Mouse (Mus musculus) midbrain, embryonic 14.5 days (tissue): ENCODE measurements around the gene Tmem121b. TPM values are rescaled to one million over a fixed set of nuclear protein-coding genes. Genes with fewer than 3 reads are reported as not detected.

Experiments used
- ATAC-seq: fragments of 200-750 bp; cut with Nextera tagmentation; 2 replicates; pipeline ENCODE4 v1.8.0; 2017; ENCODE audit warnings: moderate number of reproducible peaks, moderate library complexity; ENCODE audit not compliant: low FRiP score, low TSS enrichment
- DNase-seq: peaks from one replicate; pipeline ENCODE4 v3.0.0-alpha.2; 2015
- H3K27ac ChIP-seq: fragments of 300-500 bp; sonication (generic); replicated peaks from 2 replicates; pipeline ENCODE4 v1.5.1; 2014; ENCODE audit warnings: mild to moderate bottlenecking, low read depth, low read length, moderate library complexity
- H3K27me3 ChIP-seq: fragments of 300-500 bp; sonication (generic); 2 replicates; pipeline ENCODE4 v1.6.1; 2014; ENCODE audit warnings: low read length, control low read depth, mixed read lengths; ENCODE audit not compliant: control insufficient read depth, insufficient read depth
- H3K36me3 ChIP-seq: fragments of 300-500 bp; sonication (generic); 2 replicates; pipeline ENCODE4 v1.6.1; 2014; ENCODE audit warnings: low read length, control low read depth; ENCODE audit not compliant: control insufficient read depth, insufficient read depth
- H3K4me1 ChIP-seq: fragments of 300-500 bp; sonication (generic); 2 replicates; pipeline ENCODE4 v1.6.1; 2014; ENCODE audit warnings: mild to moderate bottlenecking, antibody characterized with exemption, low read length, control low read depth; ENCODE audit not compliant: control insufficient read depth, insufficient read depth
- H3K4me2 ChIP-seq: fragments of 300-500 bp; sonication (generic); 2 replicates; pipeline ENCODE4 v1.6.1; 2014; ENCODE audit warnings: mild to moderate bottlenecking, low read length, moderate library complexity
- H3K4me3 ChIP-seq: fragments of 300-500 bp; sonication (generic); replicated peaks from 2 replicates; pipeline ENCODE4 v1.5.1; 2014; ENCODE audit warnings: low read depth, low read length
- H3K9ac ChIP-seq: fragments of 300-500 bp; sonication (generic); replicated peaks from 2 replicates; pipeline ENCODE4 v1.6.1; 2014; ENCODE audit warnings: mild to moderate bottlenecking, low read length, moderate library complexity
- H3K9me3 ChIP-seq: fragments of 300-500 bp; sonication (generic); 2 replicates; pipeline ENCODE4 v1.6.1; 2016; ENCODE audit warnings: low read length, control low read depth, mixed read lengths; ENCODE audit not compliant: control insufficient read depth
- WGBS: fragments of 180-500 bp; shearing (Covaris S2); extraction: QIAGEN DNeasy Blood & Tissue Kit; methylation state at CpG from one replicate; pipeline ENCODE4 v1.1.7; 2014; 5-methylcytosine and 5-hydroxymethylcytosine counted together
- polyA plus RNA-seq: library from polyadenylated mRNA; unstranded; fragments of >200 nt; fragmentation: Nextera tagmentation; extraction: Ambion mirVana; gene quantifications from 2 replicates; pipeline ENCODE4 v1.2.1, GENCODE M21; 2014

Tmem121b gene
- polyA plus RNA-seq, 1 experiment from 2014 or later, result 4.4 TPM

DNA sequence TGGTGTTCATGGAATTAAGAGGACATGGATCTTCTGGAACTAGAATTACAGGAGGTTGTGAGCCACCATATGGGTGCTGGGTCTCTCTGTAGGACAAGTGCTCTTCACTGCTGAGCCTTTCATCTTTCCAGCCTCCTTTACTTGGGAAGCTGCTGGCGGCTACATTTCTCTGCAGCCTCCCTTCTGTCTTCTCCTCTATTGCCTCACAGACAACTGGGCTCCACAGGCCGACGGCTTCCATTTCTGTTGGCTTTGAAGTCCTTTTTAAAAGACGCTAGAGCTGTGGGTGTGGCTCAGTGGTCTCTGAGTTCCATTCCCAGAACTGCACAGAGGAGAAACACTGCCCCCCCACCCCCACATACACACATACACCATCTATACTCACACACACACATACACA, 28.2 kb downstream of the Tmem121b start:
- H3K4me3 ChIP-seq, result no peak overlapping the region
- H3K4me1 ChIP-seq, result peaks cover 8% of the 10 kb centered on the region
- peaks cover 29% of the 10 kb centered on the region for H3K27me3 ChIP-seq
- H3K27ac ChIP-seq, result no peak overlapping the region
- no peaks in the 10 kb centered on the region for H3K9me3 ChIP-seq
- H3K9ac ChIP-seq, result no peak overlapping the region
- H3K4me2 ChIP-seq, result no peak overlapping the region
- 27% methylated on average over 4 of the region's 4 CpGs for WGBS
- DNase-seq, result no peak
- no peak for ATAC-seq
- no peaks in the 10 kb centered on the region for H3K36me3 ChIP-seq

- Histone ChIP-seq H3K27ac (no peak overlapping the region), H3K36me3 (no peaks in the 10 kb centered on the region), H3K9ac (no peak overlapping the region), H3K4me2 (no peak overlapping the region), H3K27me3 (peaks cover 29% of the 10 kb centered on the region), H3K9me3 (no peaks in the 10 kb centered on the region), H3K4me1 (peaks cover 8% of the 10 kb centered on the region), H3K4me3 (no peak overlapping the region)
- WGBS, result 44% methylated on average over 9 of the region's 9 CpGs
- DNase-seq (no peak), ATAC-seq (no peak)
These were observed 29.1 kb downstream of the Tmem121b start for GRCm38 (mm10) chr6:120464406-120464939.

GRCm38 (mm10) chr6:120463884-120464283, 29.7 kb downstream of the Tmem121b start:
- H3K4me1 ChIP-seq, result peaks cover 8% of the 10 kb centered on the region
- peaks cover 29% of the 10 kb centered on the region for H3K27me3 ChIP-seq
- 5% methylated on average over 11 of the region's 11 CpGs for WGBS

DNA sequence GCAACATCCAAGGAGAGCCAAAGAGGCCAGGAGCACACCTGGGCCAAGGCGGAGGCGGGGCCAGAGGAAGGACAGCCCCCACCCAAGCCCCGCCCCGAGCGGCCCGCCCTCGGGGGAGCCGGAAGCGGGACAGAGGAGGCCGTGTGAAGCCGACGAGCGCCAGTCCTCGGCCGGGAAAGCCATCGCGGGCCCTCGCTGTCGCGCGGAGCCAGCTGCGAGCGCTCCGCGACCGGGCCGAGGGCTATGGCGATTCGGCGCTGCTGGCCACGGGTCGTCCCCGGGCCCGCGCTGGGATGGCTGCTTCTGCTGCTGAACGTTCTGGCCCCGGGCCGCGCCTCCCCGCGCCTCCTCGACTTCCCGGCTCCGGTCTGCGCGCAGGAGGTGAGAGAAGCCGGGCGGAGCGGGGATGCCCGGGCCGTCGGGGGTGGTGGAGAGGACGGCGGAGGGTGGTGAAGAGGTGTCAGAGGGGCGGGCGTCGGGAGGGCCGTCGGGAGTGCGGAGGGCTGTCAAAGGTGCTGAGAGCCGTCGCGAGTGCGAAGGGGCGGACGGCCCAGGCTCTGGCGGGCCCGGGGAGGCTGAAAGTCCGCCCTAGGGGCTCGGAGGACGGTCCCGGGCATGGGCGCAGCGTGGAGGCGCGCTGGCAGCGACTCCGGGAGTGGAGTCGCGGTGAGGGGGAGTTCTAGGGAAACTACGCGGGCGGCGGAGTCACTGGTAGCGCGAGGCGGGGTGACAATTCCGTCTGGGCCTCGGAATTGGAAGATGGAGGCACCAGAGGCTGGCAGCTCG, 30.3 kb downstream of the Tmem121b start, which contains the start of gene Il17ra:
Gene Il17ra (plus strand): TSS at position 162 of the 786 bp plus-strand sequence.
- Histone ChIP-seq H3K4me3 (peak within 1 kb of the TSS; percentile 51), H3K27ac (no peak within 1 kb of the TSS), H3K4me2 (peak within 1 kb of the TSS; percentile 61), H3K9me3 (no peaks in the 10 kb centered on the region), H3K9ac (peak within 1 kb of the TSS; percentile 52; the same call in 1 of the 2 replicates), H3K27me3 (peaks cover 29% of the 10 kb centered on the region), H3K4me1 (peaks cover 8% of the 10 kb centered on the region), H3K36me3 (no peaks in the 10 kb centered on the region)
- DNase-seq (peak; percentile 73), ATAC-seq (peak; percentile 72)
- WGBS, result under 1% methylated on average over 89 of the region's 90 CpGs

More at GRCm38 (mm10) chr6:120463884-120464283, 29.7 kb downstream of the Tmem121b start:
- Histone ChIP-seq H3K36me3 (no peaks in the 10 kb centered on the region), H3K9me3 (no peaks in the 10 kb centered on the region), H3K27ac (no peak overlapping the region), H3K4me2 (peak overlapping the region; percentile 61), H3K4me3 (peak overlapping the region; percentile 51), H3K9ac (no peak overlapping the region; the same call in 1 of the 2 replicates)
- DNase-seq (peak; percentile 47), ATAC-seq (0 out of 2 replicates have a peak, but pooled peaks have one; percentile 20)

- DNase-seq (no peak), ATAC-seq (no peak)
- H3K9me3 ChIP-seq, result no peaks in the 10 kb centered on the region
- no peak overlapping the region for H3K27ac ChIP-seq
- no peak overlapping the region for H3K4me2 ChIP-seq
- peaks cover 29% of the 10 kb centered on the region for H3K27me3 ChIP-seq
- WGBS, result 53% methylated on average over 6 of the region's 6 CpGs
- no peak overlapping the region for H3K9ac ChIP-seq
- H3K4me3 ChIP-seq, result no peak overlapping the region
- H3K4me1 ChIP-seq, result peaks cover 8% of the 10 kb centered on the region
- H3K36me3 ChIP-seq, result no peaks in the 10 kb centered on the region
These were observed 31.4 kb downstream of the Tmem121b start for GRCm38 (mm10) chr6:120462251-120462650.

DNA sequence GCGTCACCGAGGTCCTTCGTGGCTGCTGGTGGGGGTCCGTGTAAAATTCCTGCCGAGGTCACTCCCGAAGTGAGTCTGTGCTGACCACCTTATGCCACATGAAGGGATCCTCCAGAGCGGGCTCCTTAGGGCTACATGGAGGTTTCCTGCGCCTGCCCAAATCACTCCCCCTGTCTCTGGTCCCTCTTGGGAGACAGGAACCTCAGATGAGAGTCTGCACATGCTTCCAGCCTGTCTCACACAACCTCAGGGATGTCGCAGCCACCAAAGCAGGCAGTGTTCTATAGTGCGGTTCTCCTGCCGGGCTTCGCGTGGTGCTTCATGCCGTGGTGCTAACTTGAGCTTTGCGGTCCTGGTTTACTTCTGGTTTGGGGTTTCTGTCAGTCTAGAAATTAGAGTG, 32.4 kb downstream of the Tmem121b start:
- H3K9me3 ChIP-seq, result no peaks in the 10 kb centered on the region
- H3K4me2 ChIP-seq, result no peak overlapping the region
- peaks cover 8% of the 10 kb centered on the region for H3K4me1 ChIP-seq
- peaks cover 29% of the 10 kb centered on the region for H3K27me3 ChIP-seq
- no peak overlapping the region for H3K4me3 ChIP-seq
- no peaks in the 10 kb centered on the region for H3K36me3 ChIP-seq
- no peak for ATAC-seq
- DNase-seq, result no peak
- H3K9ac ChIP-seq, result no peak overlapping the region
- no peak overlapping the region for H3K27ac ChIP-seq
- 67% methylated on average over 15 of the region's 15 CpGs for WGBS

GRCm38 (mm10) chr6:120457751-120458150, 35.9 kb downstream of the Tmem121b start:
- H3K4me2 ChIP-seq, result no peak overlapping the region
- ATAC-seq (no peak), DNase-seq (no peak)
- H3K9me3 ChIP-seq, result no peaks in the 10 kb centered on the region
- H3K27ac ChIP-seq, result no peak overlapping the region
- no peaks in the 10 kb centered on the region for H3K4me1 ChIP-seq
- H3K9ac ChIP-seq, result no peak overlapping the region
- no peaks in the 10 kb centered on the region for H3K36me3 ChIP-seq
- no peak overlapping the region for H3K4me3 ChIP-seq
- peaks cover 14% of the 10 kb centered on the region for H3K27me3 ChIP-seq
- 93% methylated on average over 5 of the region's 5 CpGs for WGBS

- WGBS, result 71% methylated on average over 7 of the region's 7 CpGs
- H3K4me2 ChIP-seq, result no peak overlapping the region
- no peaks in the 10 kb centered on the region for H3K36me3 ChIP-seq
- no peak for ATAC-seq
- no peaks in the 10 kb centered on the region for H3K9me3 ChIP-seq
- H3K27ac ChIP-seq, result no peak overlapping the region
- H3K27me3 ChIP-seq, result peaks cover 7% of the 10 kb centered on the region
- DNase-seq, result no peak
- H3K9ac ChIP-seq, result no peak overlapping the region
- H3K4me1 ChIP-seq, result no peaks in the 10 kb centered on the region
- H3K4me3 ChIP-seq, result no peak overlapping the region
These were observed 36.5 kb downstream of the Tmem121b start for GRCm38 (mm10) chr6:120457074-120457473.
